Mouse (Mus musculus): Measurements from ENCODE around the gene Nr4a2.

The Nr4a2 gene

GRCm38 (mm10) chr2:57103845-57104660 lies 19.8 kb downstream of the Nr4a2 start:
- TF ChIP-seq GATA4 (IDR thresholded peaks at IDR 0.05; ENCODE audit: insufficient replicate concordance, low read length), result no peak

- TF ChIP-seq GATA4 (IDR thresholded peaks at IDR 0.05; ENCODE audit: insufficient replicate concordance, low read length), result no peak
Observed at GRCm38 (mm10) chr2:57102856-57103844, 20.7 kb downstream of the Nr4a2 start.

GRCm38 (mm10) chr2:57102091-57102855 lies 21.5 kb downstream of the Nr4a2 start:
- TF ChIP-seq GATA4 (IDR thresholded peaks at IDR 0.05; ENCODE audit: insufficient replicate concordance, low read length), result no peak

- TF ChIP-seq GATA4 (IDR thresholded peaks at IDR 0.05; ENCODE audit: insufficient replicate concordance, low read length), result no peak
Observed at GRCm38 (mm10) chr2:57100241-57100640, 23.6 kb downstream of the Nr4a2 start.

- TF ChIP-seq GATA4 (IDR thresholded peaks at IDR 0.05; ENCODE audit: insufficient replicate concordance, low read length), result no peak
Observed at GRCm38 (mm10) chr2:57072452-57072851, 51.4 kb downstream of the Nr4a2 start.

GRCm38 (mm10) chr2:57063480-57063879 lies 60.3 kb downstream of the Nr4a2 start:
- no peak for TF ChIP-seq GATA4 (IDR thresholded peaks at IDR 0.05; ENCODE audit: insufficient replicate concordance, low read length)

Measured in liver, adult (tissue).